Mouse (Mus musculus) stomach, postnatal 0 days (tissue): ENCODE results near the gene Trmt11.

Experiments
- CTCF ChIP-seq: IDR thresholded peaks from 2 replicates; pipeline ENCODE4 v1.5.1; 2016; ENCODE audit warnings: antibody characterized with exemption, low read depth, mild to moderate bottlenecking, moderate library complexity
- EP300 ChIP-seq: optimal IDR thresholded peaks from 2 replicates; pipeline ENCODE3; 2016; ENCODE audit warnings: antibody characterized with exemption

GRCm38 (mm10) chr10:30629513-30629912 is 29.0 kb upstream of the Trmt11 start, which contains the start of gene Hint3:
- TF ChIP-seq CTCF (no peak), EP300 (no peak)
